Mouse (Mus musculus) forebrain, postnatal 0 days (tissue): ENCODE measurements around the gene Trpm3. TPM values are rescaled to one million over a fixed set of nuclear protein-coding genes. Genes with fewer than 3 reads are reported as not detected.

Experiments
- ATAC-seq: fragments of 200-750 bp; cut with Nextera tagmentation; 2 replicates; pipeline ENCODE4 v1.8.0; 2017; ENCODE audit warnings: mild to moderate bottlenecking, moderate library complexity
- DNase-seq: peaks from one replicate; pipeline ENCODE4 v3.0.0-alpha.2; 2015
- H3K27ac ChIP-seq: fragments of 300-500 bp; sonication (generic); 2 replicates; pipeline ENCODE4 v1.5.1; 2014; ENCODE audit warnings: low read depth, mild to moderate bottlenecking, antibody characterized with exemption, low read length, moderate library complexity, mixed read lengths
- H3K27me3 ChIP-seq: fragments of 300-500 bp; sonication (generic); 2 replicates; pipeline ENCODE4 v1.6.1; 2014; ENCODE audit warnings: mild to moderate bottlenecking, low read length, mixed read lengths; ENCODE audit not compliant: insufficient read depth
- H3K36me3 ChIP-seq: fragments of 300-500 bp; sonication (generic); 2 replicates; pipeline ENCODE4 v1.6.1; 2014; ENCODE audit warnings: mild to moderate bottlenecking, moderate library complexity; ENCODE audit not compliant: insufficient read depth
- H3K4me1 ChIP-seq: fragments of 300-500 bp; sonication (generic); 2 replicates; pipeline ENCODE4 v1.6.1; 2014; ENCODE audit warnings: antibody characterized with exemption; ENCODE audit not compliant: insufficient read depth
- H3K4me2 ChIP-seq: fragments of 300-500 bp; sonication (generic); 2 replicates; pipeline ENCODE4 v1.6.1; 2014; ENCODE audit warnings: low read depth, mild to moderate bottlenecking, moderate library complexity
- H3K4me3 ChIP-seq: fragments of 300-500 bp; sonication (generic); 2 replicates; pipeline ENCODE4 v1.5.1; 2014; ENCODE audit warnings: low read depth, low read length, mixed read lengths
- H3K9ac ChIP-seq: fragments of 300-500 bp; sonication (generic); 2 replicates; pipeline ENCODE4 v1.6.1; 2014; ENCODE audit warnings: mild to moderate bottlenecking
- H3K9me3 ChIP-seq: fragments of 300-500 bp; sonication (generic); 2 replicates; pipeline ENCODE4 v1.6.1; 2016; ENCODE audit warnings: low read length
- CTCF ChIP-seq: sonication (generic); IDR thresholded peaks from 2 replicates; pipeline ENCODE4 v1.5.1; 2016; ENCODE audit warnings: antibody characterized with exemption, control low read depth, low read depth
- WGBS: fragments of 180-500 bp; shearing (Covaris S2); extraction: QIAGEN DNeasy Blood & Tissue Kit; methylation state at CpG from one replicate; pipeline ENCODE4 v1.1.7; 2014; 5-methylcytosine and 5-hydroxymethylcytosine counted together
- polyA plus RNA-seq: library from polyadenylated mRNA; unstranded; fragments of >200 nt; fragmentation: Nextera tagmentation; extraction: Ambion mirVana; gene quantifications from 2 replicates; pipeline ENCODE4 v1.2.1, GENCODE M21; 2015
- total RNA-seq: library from RNA; depleted of rRNA; stranded (reverse); fragments of >200 nt; gene quantifications from 2 replicates; pipeline ENCODE4 v1.2.3, GENCODE M21; 2014

The Trpm3 gene
- total and polyA plus RNA-seq, 2 experiments from 2014 or later, result 25.6 to 39.7 TPM

DNA sequence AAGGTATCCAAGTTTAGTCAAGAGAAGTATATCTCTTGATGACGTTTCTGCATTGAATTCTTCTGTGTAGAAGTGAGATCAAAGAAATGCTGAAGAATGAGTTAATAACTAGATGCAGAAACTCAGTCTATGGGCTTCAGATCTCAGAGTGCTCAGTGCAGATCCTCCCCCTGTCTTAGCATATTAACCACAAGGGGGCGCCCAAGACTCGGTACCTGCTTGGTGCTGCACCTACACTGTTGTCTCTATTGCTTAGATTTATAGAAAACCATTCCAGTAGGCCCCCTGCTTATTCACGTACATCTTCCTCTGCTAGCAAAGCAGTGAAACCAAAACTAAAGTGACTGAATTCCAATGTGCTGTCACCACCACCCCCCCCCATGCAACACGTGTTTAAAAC is 413.3 kb downstream of the Trpm3 start:
- Histone ChIP-seq H3K9me3 (no peaks in the 10 kb centered on the region), H3K9ac (no peak overlapping the region), H3K36me3 (no peaks in the 10 kb centered on the region), H3K4me2 (no peak overlapping the region), H3K27ac (no peak overlapping the region), H3K4me1 (peaks cover 15% of the 10 kb centered on the region; the same call in 1 of the 2 replicates), H3K27me3 (no peaks in the 10 kb centered on the region), H3K4me3 (no peak overlapping the region)
- WGBS, result 23% methylated on average over 5 of the region's 5 CpGs
- TF ChIP-seq CTCF, result peak; percentile 65
- DNase-seq, result peak; percentile 36
- ATAC-seq, result peak; percentile 38; the same call in 1 of the 2 replicates

DNA sequence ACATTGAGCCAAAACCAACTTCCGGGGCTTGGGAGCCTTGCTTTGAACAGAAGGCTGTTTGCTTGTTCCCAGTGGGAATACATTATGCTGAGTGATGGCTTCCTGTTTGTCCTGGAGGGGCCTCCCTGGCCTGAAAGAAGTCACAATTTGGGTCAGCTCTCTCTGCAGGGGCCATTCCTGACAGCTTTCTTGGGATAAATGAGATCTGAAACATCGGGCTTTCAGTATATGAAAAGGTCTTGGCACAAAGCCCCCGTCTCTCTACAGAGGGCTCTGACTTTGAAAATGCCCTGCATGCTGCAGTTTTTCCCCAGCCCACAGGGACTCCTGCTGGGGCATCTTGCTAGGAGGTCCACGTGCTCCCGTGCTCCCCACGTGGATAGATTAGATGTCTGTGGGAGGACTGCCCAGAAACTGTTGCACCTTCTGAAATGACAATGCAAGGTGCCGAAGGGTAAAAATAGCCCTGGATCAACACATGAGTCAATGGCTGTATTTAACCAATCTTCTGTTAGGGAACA is 415.6 kb downstream of the Trpm3 start:
- Histone ChIP-seq H3K27me3 (no peaks in the 10 kb centered on the region), H3K4me2 (peak overlapping the region; percentile 28; the same call in 1 of the 2 replicates), H3K36me3 (no peaks in the 10 kb centered on the region), H3K9me3 (no peaks in the 10 kb centered on the region), H3K4me3 (no peak overlapping the region), H3K27ac (no peak overlapping the region), H3K9ac (no peak overlapping the region), H3K4me1 (peaks cover 15% of the 10 kb centered on the region; the same call in 1 of the 2 replicates)
- peak; percentile 59 for ATAC-seq
- peak; percentile 47 for DNase-seq
- TF ChIP-seq CTCF, result 0 out of 2 replicates have a peak, but pooled peaks have one; percentile 16
- WGBS, result 4% methylated on average over 7 of the region's 7 CpGs

DNA sequence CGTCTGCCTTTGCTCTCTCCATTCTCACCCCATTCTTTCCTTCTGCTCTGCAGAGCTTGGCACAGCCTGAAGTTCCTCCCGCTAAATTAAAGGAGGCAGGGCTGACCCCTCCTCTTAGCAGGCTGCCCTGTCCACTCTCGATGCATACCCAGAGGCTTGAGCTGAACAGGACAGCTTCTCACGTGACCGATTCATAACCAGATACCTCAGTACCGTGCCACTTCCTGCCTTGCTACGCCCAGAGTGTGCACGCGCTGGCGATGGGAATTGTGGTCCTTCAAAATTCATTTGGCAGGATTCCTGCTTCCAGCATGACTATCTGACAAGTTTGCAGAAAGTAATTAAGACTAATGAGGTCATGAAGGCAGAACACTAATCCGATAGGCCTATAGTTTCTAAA is 433.6 kb downstream of the Trpm3 start:
- Histone ChIP-seq H3K4me3 (no peak overlapping the region), H3K9ac (no peak overlapping the region), H3K27me3 (no peaks in the 10 kb centered on the region), H3K36me3 (no peaks in the 10 kb centered on the region), H3K27ac (no peak overlapping the region), H3K9me3 (no peaks in the 10 kb centered on the region), H3K4me1 (no peaks in the 10 kb centered on the region), H3K4me2 (no peak overlapping the region)
- TF ChIP-seq CTCF, result no peak
- DNase-seq (no peak), ATAC-seq (no peak)
- 58% methylated on average over 11 of the region's 11 CpGs for WGBS

DNA sequence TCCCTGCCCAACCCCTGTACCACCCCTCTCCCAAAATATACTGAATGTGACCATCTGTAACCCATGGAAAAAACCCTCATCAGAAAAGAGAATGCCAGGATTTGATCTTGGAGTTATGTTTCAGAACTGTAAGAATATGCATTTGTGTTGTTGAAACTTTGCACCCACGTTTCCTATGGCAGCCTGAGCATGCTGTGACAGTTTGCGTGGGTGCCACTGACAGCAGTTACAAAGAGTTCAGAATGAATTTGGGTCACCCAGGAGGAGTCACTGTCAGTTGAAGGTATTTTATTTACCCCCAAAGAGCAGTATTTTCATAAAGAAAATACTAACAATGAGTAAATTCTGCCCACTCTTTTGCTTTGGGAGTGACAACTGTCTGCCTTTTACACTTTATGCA is 434.0 kb downstream of the Trpm3 start:
- ATAC-seq (no peak), DNase-seq (no peak)
- Histone ChIP-seq H3K9ac (no peak overlapping the region), H3K27ac (no peak overlapping the region), H3K4me1 (no peaks in the 10 kb centered on the region), H3K36me3 (no peaks in the 10 kb centered on the region), H3K4me2 (no peak overlapping the region), H3K9me3 (no peaks in the 10 kb centered on the region), H3K27me3 (no peaks in the 10 kb centered on the region), H3K4me3 (no peak overlapping the region)
- no peak for TF ChIP-seq CTCF
- WGBS, result 82% methylated on average over 2 of the region's 2 CpGs

DNA sequence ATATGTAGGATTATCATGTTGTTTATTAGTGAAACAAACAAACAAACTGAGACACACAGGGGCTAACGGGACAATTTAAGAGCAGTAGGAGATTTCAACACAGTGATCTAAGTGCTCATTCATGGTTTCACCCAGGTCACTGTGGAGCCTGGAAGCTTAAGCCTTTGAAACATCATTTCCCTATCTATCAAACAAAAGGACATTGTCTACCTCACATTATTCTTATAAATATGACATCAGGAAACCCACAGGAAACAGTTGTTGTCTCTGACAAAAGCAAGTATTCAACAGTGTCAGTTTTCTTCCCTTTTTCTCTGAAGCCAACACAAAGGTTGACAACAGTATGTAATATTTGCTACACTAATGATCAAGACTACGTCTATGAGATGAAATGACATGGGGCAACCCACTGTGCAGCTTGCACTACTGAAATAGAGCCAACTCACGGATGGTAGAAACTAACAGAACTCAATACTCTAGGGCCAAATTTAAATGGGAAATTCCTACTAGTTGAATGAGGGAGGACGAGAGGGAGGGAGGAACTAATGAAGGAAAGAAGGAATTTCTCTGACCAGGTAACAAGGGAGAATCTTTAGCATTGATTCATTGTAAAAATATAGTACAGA is 443.4 kb downstream of the Trpm3 start:
- no peak overlapping the region for H3K4me3 ChIP-seq
- DNase-seq (no peak), ATAC-seq (no peak)
- H3K27me3 ChIP-seq, result no peaks in the 10 kb centered on the region
- H3K4me1 ChIP-seq, result no peaks in the 10 kb centered on the region
- no peaks in the 10 kb centered on the region for H3K9me3 ChIP-seq
- no peak overlapping the region for H3K27ac ChIP-seq
- no peak overlapping the region for H3K4me2 ChIP-seq
- H3K9ac ChIP-seq, result no peak overlapping the region
- WGBS, result 69% methylated on average over 4 of the region's 4 CpGs
- TF ChIP-seq CTCF, result no peak
- no peaks in the 10 kb centered on the region for H3K36me3 ChIP-seq

DNA sequence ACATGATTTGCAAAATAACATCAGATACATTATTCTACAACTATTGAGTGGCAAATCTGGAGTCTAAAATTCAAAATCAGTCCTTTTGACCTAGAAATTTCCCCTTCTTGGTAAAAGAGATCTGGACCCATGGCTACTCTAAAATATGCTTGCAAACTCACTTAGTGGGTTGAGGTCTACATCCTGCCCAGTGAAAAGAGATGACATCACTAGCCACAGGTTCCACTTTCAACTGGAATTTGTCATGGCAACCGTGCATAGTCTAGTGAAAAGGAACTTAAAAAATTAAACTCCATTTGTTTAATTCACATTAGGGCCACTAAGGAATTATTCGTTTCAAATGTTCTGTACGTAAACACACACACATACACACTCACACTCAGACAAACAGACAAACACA is 455.6 kb downstream of the Trpm3 start:
- WGBS, result 63% methylated on average over 3 of the region's 3 CpGs
- ATAC-seq (no peak), DNase-seq (no peak)
- Histone ChIP-seq H3K4me1 (no peaks in the 10 kb centered on the region), H3K27me3 (no peaks in the 10 kb centered on the region), H3K4me2 (no peak overlapping the region), H3K36me3 (no peaks in the 10 kb centered on the region), H3K9ac (no peak overlapping the region), H3K27ac (no peak overlapping the region), H3K9me3 (no peaks in the 10 kb centered on the region), H3K4me3 (no peak overlapping the region)
- TF ChIP-seq CTCF, result no peak

DNA sequence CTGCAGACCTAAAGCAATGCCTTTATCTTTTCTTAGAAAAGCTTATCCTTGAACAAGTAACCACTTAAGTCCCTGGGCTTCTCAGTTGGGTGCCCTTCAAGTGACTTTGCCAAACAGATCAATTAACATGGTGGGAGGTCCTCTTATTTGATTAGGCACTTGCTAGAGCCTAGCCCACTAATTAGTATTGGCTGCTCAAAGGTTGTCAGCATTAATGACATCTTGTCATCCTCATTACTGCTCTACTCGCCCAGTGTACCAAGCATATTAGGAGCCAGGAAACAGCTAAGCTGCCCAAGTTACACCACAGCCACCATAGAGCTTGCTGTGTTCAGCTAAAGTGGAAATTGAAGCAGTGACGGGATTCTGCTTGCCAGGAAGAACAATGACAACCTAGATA is 456.4 kb downstream of the Trpm3 start:
- H3K9me3 ChIP-seq, result no peaks in the 10 kb centered on the region
- H3K27ac ChIP-seq, result no peak overlapping the region
- no peak overlapping the region for H3K4me3 ChIP-seq
- no peaks in the 10 kb centered on the region for H3K4me1 ChIP-seq
- H3K36me3 ChIP-seq, result no peaks in the 10 kb centered on the region
- no peak overlapping the region for H3K9ac ChIP-seq
- H3K4me2 ChIP-seq, result no peak overlapping the region
- ATAC-seq (peak; percentile 85), DNase-seq (peak; percentile 36)
- 15% methylated on average over 2 of the region's 2 CpGs for WGBS
- no peaks in the 10 kb centered on the region for H3K27me3 ChIP-seq
- no peak for TF ChIP-seq CTCF
